Mouse (Mus musculus) lung, adult 2 months (tissue): ENCODE data around the gene Gna15.
A peak's percentile ranks its signal among the peaks of the same experiment; 100 is the strongest.

Experiments
- CTCF ChIP-seq: fragments of 200-500 bp; IDR thresholded peaks from 2 replicates; pipeline ENCODE4 v1.5.1; 2011; ENCODE audit warnings: mild to moderate bottlenecking, low read length, control low read depth; ENCODE audit not compliant: insufficient read depth
- POLR2A ChIP-seq: fragments of 200-500 bp; IDR thresholded peaks from 2 replicates; pipeline ENCODE4 v1.6.1; 2011; ENCODE audit warnings: low read depth, mild to moderate bottlenecking, control low read depth, low read length, borderline replicate concordance; ENCODE audit errors: extremely low read depth

DNA sequence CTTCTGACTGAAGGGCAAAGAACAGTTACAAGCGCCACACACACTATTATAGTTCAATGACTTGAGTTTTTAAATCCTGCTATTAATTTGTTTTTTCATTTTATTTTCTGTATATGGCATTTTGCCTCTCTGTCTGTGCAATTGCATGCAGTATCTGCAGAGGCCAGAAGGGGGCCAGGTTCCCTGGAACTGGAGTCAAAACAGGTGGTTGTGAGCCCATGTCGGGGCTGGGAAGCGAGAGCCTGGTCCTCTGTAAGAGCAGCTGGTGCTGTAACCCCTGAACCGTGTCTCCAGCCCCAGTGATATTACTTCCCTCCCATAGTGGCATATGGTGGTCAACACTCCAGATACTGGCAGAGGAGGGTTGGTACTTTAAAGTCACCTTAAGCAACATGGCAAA lies 5.5 kb downstream of the Gna15 start:
- no peak for TF ChIP-seq POLR2A
- peak; percentile 71 for TF ChIP-seq CTCF
